Mouse (Mus musculus) heart, postnatal 14 days (tissue): ENCODE results near the gene Galnt6. TPM values are rescaled to one million over a fixed set of nuclear protein-coding genes. Genes with fewer than 3 reads are reported as not detected.

ENCODE experiments used
- DNase-seq, 2 experiments: peaks; one replicate each; pipeline ENCODE4 v3.0.0; 2021 to 2022
- intact Hi-C: fragments of 180-260 bp; cut with DNase I; formaldehyde crosslinking; loops from one replicate; pipeline ENCODE4 v1.15.1; 2025
- total RNA-seq, 2 experiments: library from RNA; stranded (reverse); gene quantifications; 2 replicates each; pipeline ENCODE4 v1.2.3; 2021

Galnt6 gene
- total RNA-seq, 2 experiments from 2014 or later, result 1.5 to 1.8 TPM

GRCm38 (mm10) chr15:100726721-100727120 is 2.5 kb downstream of the Galnt6 start:
- intact Hi-C loops, result no loop called here
- DNase-seq, result no peak

GRCm38 (mm10) chr15:100723505-100723904 is 5.7 kb downstream of the Galnt6 start:
- DNase-seq, result no peak
- intact Hi-C loops, result no loop called here

- intact Hi-C loops, result no loop called here
- DNase-seq, result no peak
Measured at GRCm38 (mm10) chr15:100722564-100722963, 6.6 kb downstream of the Galnt6 start.

- intact Hi-C loops, result no loop called here
- DNase-seq, result no peak
Measured at GRCm38 (mm10) chr15:100722026-100722425, 7.2 kb downstream of the Galnt6 start.

GRCm38 (mm10) chr15:100721445-100721844 is 7.7 kb downstream of the Galnt6 start:
- intact Hi-C loops, result no loop called here
- DNase-seq, result no peak

GRCm38 (mm10) chr15:100720066-100720465 is 9.1 kb downstream of the Galnt6 start:
- intact Hi-C loops, result no loop called here
- DNase-seq, result no peak

- DNase-seq, result no peak
- intact Hi-C loops, result no loop called here
Measured at GRCm38 (mm10) chr15:100719217-100719616, 10.0 kb downstream of the Galnt6 start.

GRCm38 (mm10) chr15:100718572-100718971 is 10.6 kb downstream of the Galnt6 start:
- no peak for DNase-seq
- intact Hi-C loops, result no loop called here

GRCm38 (mm10) chr15:100717933-100718332 is 11.2 kb downstream of the Galnt6 start:
- intact Hi-C loops, result no loop called here
- no peak for DNase-seq

- DNase-seq, result peak in 1 of 2 experiments; percentile 20
- intact Hi-C loops, result no loop called here
Measured at GRCm38 (mm10) chr15:100715399-100715993, 13.7 kb downstream of the Galnt6 start.

- intact Hi-C loops, result no loop called here
- no peak for DNase-seq
Measured at GRCm38 (mm10) chr15:100714470-100714869, 14.7 kb downstream of the Galnt6 start.

- DNase-seq, result no peak
- intact Hi-C loops, result no loop called here
Measured at GRCm38 (mm10) chr15:100710838-100711237, 18.3 kb downstream of the Galnt6 start.

- intact Hi-C loops, result no loop called here
- DNase-seq, result no peak
Measured at GRCm38 (mm10) chr15:100708433-100709078, 20.6 kb downstream of the Galnt6 start.

GRCm38 (mm10) chr15:100706226-100706625 is 22.9 kb downstream of the Galnt6 start:
- intact Hi-C loops, result no loop called here
- DNase-seq, result no peak

GRCm38 (mm10) chr15:100705376-100705775 is 23.8 kb downstream of the Galnt6 start:
- no peak for DNase-seq
- intact Hi-C loops, result no loop called here

- intact Hi-C loops, result no loop called here
- DNase-seq, result no peak
Measured at GRCm38 (mm10) chr15:100703913-100704312, 25.3 kb downstream of the Galnt6 start.

- intact Hi-C loops, result no loop called here
- no peak for DNase-seq
Measured at GRCm38 (mm10) chr15:100701856-100702255, 27.3 kb downstream of the Galnt6 start.

- intact Hi-C loops, result no loop called here
- no peak for DNase-seq
Measured at GRCm38 (mm10) chr15:100701108-100701507, 28.1 kb downstream of the Galnt6 start.

GRCm38 (mm10) chr15:100700424-100700823 is 28.8 kb downstream of the Galnt6 start:
- no peak for DNase-seq
- intact Hi-C loops, result no loop called here

GRCm38 (mm10) chr15:100699386-100699785 is 29.8 kb downstream of the Galnt6 start:
- no peak for DNase-seq
- intact Hi-C loops, result no loop called here

- no peak for DNase-seq
- intact Hi-C loops, result no loop called here
Measured at GRCm38 (mm10) chr15:100698078-100698477, 31.1 kb downstream of the Galnt6 start.

GRCm38 (mm10) chr15:100694406-100694805 is 34.8 kb downstream of the Galnt6 start:
- DNase-seq, result no peak
- intact Hi-C loops, result no loop called here
